Mouse (Mus musculus) lung, embryonic 16.5 days (tissue): ENCODE results near the gene Dcakd. TPM values are rescaled to one million over a fixed set of nuclear protein-coding genes. Genes with fewer than 3 reads are reported as not detected.
A peak's percentile ranks its signal among the peaks of the same experiment; 100 is the strongest.

ENCODE experiments used
- ATAC-seq: fragments of 200-750 bp; cut with Nextera tagmentation; 2 replicates; pipeline ENCODE4 v1.8.0; 2017; ENCODE audit warnings: low read depth, mild to moderate bottlenecking, moderate library complexity
- H3K27ac ChIP-seq: fragments of 300-500 bp; sonication (generic); 2 replicates; pipeline ENCODE4 v1.5.1; 2014; ENCODE audit warnings: mild to moderate bottlenecking, control low read depth, low read length
- H3K27me3 ChIP-seq: fragments of 300-500 bp; sonication (generic); 2 replicates; pipeline ENCODE4 v1.6.1; 2014; ENCODE audit warnings: low read depth, low read length, mixed read lengths; ENCODE audit not compliant: control insufficient read depth, insufficient read depth
- H3K36me3 ChIP-seq: fragments of 300-500 bp; sonication (generic); 2 replicates; pipeline ENCODE4 v1.6.1; 2014; ENCODE audit warnings: low read length; ENCODE audit not compliant: control insufficient read depth, insufficient read depth
- H3K4me1 ChIP-seq: fragments of 300-500 bp; sonication (generic); replicated peaks from 2 replicates; pipeline ENCODE4 v1.6.1; 2014; ENCODE audit warnings: low read length, mixed read lengths; ENCODE audit not compliant: control insufficient read depth, insufficient read depth
- H3K4me2 ChIP-seq: fragments of 300-500 bp; sonication (generic); 2 replicates; pipeline ENCODE4 v1.6.1; 2014; ENCODE audit warnings: low read depth, low read length, control low read depth
- H3K4me3 ChIP-seq: fragments of 300-500 bp; sonication (generic); 2 replicates; pipeline ENCODE4 v1.5.1; 2014; ENCODE audit warnings: mild to moderate bottlenecking, low read length, control low read depth
- H3K9ac ChIP-seq: fragments of 300-500 bp; sonication (generic); 2 replicates; pipeline ENCODE4 v1.6.1; 2014; ENCODE audit warnings: low read length, control low read depth
- H3K9me3 ChIP-seq: fragments of 300-500 bp; sonication (generic); 2 replicates; pipeline ENCODE4 v1.6.1; 2016; ENCODE audit warnings: low read length; ENCODE audit not compliant: control insufficient read depth
- WGBS: fragments of 180-500 bp; shearing (Covaris S2); extraction: QIAGEN DNeasy Blood & Tissue Kit; methylation state at CpG from one replicate; pipeline ENCODE4 v1.1.7; 2014; 5-methylcytosine and 5-hydroxymethylcytosine counted together
- polyA plus RNA-seq: library from polyadenylated mRNA; unstranded; fragments of >200 nt; fragmentation: Nextera tagmentation; extraction: Ambion mirVana; gene quantifications from 2 replicates; pipeline ENCODE4 v1.2.1, GENCODE M21; 2015

Gene Dcakd
- polyA plus RNA-seq, 1 experiment from 2014 or later, result 161 TPM

DNA sequence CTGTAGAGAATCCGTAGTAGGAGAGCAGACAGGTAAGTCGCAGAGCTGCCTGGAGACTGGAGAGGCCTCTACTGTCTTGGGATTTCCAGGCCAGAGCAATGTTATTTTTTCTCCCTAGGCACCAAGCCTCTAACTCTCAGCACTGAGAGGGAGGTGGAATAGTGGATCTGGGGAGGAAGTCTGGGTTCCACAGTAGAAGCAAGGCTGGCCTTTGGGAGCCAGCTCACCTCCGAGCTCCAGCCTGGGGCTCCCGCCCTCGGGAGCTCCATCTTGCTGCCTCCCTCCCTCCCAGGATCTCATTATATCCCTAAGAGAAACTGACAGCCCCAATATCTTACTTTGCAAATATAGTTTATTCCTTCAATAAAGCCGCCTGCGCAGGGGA is 65.3 kb downstream of the Dcakd start:
- ATAC-seq, result no peak
- Histone ChIP-seq H3K9me3 (no peaks in the 10 kb centered on the region), H3K36me3 (no peaks in the 10 kb centered on the region), H3K4me2 (0 out of 2 replicates have a peak overlapping the region, but pooled peaks have one; percentile 17), H3K9ac (no peak overlapping the region), H3K4me3 (no peak overlapping the region), H3K4me1 (peaks cover 9% of the 10 kb centered on the region; the same call in 1 of the 2 replicates), H3K27ac (no peak overlapping the region), H3K27me3 (no peaks in the 10 kb centered on the region; the same call in 1 of the 2 replicates)
- WGBS, result 50% methylated on average over 7 of the region's 7 CpGs

DNA sequence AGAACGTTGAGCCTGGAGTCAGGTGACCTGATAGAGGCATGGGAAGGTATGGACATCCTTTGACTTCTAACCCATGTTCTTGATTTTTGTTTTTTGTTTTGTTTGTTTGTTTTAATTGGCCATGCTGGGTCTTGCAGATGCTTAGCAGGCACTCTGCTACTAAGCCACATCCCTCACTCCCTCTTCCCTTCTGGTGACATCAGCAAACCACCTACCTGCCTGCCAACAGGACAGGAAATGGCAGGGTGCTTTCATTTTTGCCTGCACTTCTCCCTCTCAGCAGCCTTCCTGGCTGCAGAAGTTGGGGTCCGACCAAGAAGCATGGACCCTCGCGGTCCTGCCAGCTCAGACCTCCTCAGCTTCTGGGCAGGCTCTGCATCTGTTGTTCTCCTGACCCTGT is 67.1 kb downstream of the Dcakd start:
- ATAC-seq, result no peak
- Histone ChIP-seq H3K27me3 (peaks cover 2% of the 10 kb centered on the region; the same call in 1 of the 2 replicates), H3K36me3 (no peaks in the 10 kb centered on the region), H3K4me1 (peaks cover 24% of the 10 kb centered on the region), H3K4me2 (no peak overlapping the region), H3K9ac (no peak overlapping the region), H3K4me3 (no peak overlapping the region), H3K9me3 (no peaks in the 10 kb centered on the region), H3K27ac (no peak overlapping the region)
- 91% methylated on average over 4 of the region's 4 CpGs for WGBS

GRCm38 (mm10) chr11:102958870-102959269 is 69.3 kb downstream of the Dcakd start:
- H3K4me1 ChIP-seq, result peaks cover 27% of the 10 kb centered on the region
- no peak overlapping the region for H3K4me2 ChIP-seq
- WGBS, result 75% methylated on average over 1 of the region's 1 CpGs
- H3K4me3 ChIP-seq, result no peak overlapping the region
- no peaks in the 10 kb centered on the region for H3K9me3 ChIP-seq
- no peak overlapping the region for H3K27ac ChIP-seq
- H3K36me3 ChIP-seq, result no peaks in the 10 kb centered on the region
- ATAC-seq, result no peak
- H3K27me3 ChIP-seq, result peaks cover 11% of the 10 kb centered on the region; the same call in 1 of the 2 replicates
- H3K9ac ChIP-seq, result no peak overlapping the region

DNA sequence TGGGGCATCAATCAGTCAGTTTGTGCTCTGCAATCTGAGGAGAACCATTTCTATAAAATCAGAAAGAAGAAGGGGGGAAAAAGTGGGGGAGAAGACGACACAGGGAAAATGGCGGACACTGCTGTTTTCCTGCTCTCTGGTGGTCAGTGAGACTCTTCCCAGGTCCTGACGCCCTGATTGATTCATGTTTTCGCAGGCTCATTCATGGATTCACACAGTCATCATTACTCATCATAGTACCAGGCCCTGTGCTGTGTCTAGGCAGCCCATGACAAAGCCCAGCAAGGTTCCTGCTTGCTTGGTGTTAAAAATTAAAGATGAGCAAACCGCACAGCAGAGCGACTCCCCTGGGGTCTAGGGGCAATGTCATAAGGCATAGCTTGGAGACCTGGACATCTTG is 69.7 kb downstream of the Dcakd start:
- no peaks in the 10 kb centered on the region for H3K36me3 ChIP-seq
- no peak overlapping the region for H3K27ac ChIP-seq
- 83% methylated on average over 6 of the region's 6 CpGs for WGBS
- H3K27me3 ChIP-seq, result peaks cover 12% of the 10 kb centered on the region; the same call in 1 of the 2 replicates
- no peak overlapping the region for H3K4me3 ChIP-seq
- no peak for ATAC-seq
- H3K4me1 ChIP-seq, result peaks cover 23% of the 10 kb centered on the region
- no peaks in the 10 kb centered on the region for H3K9me3 ChIP-seq
- no peak overlapping the region for H3K9ac ChIP-seq
- H3K4me2 ChIP-seq, result no peak overlapping the region

- Histone ChIP-seq H3K4me3 (no peak overlapping the region), H3K27me3 (peaks cover 12% of the 10 kb centered on the region; the same call in 1 of the 2 replicates), H3K4me1 (peaks cover 19% of the 10 kb centered on the region), H3K9me3 (no peaks in the 10 kb centered on the region), H3K27ac (no peak overlapping the region), H3K36me3 (no peaks in the 10 kb centered on the region), H3K4me2 (no peak overlapping the region), H3K9ac (no peak overlapping the region)
- WGBS, result 66% methylated on average over 8 of the region's 8 CpGs
- ATAC-seq, result no peak
Measured at GRCm38 (mm10) chr11:102957692-102958091, 70.4 kb downstream of the Dcakd start.

- Histone ChIP-seq H3K9me3 (no peaks in the 10 kb centered on the region), H3K27ac (0 out of 2 replicates have a peak overlapping the region, but pooled peaks have one; percentile 15), H3K36me3 (no peaks in the 10 kb centered on the region), H3K4me3 (no peak overlapping the region), H3K4me1 (peaks cover 19% of the 10 kb centered on the region), H3K9ac (no peak overlapping the region), H3K27me3 (peaks cover 12% of the 10 kb centered on the region; the same call in 1 of the 2 replicates), H3K4me2 (no peak overlapping the region)
- 23% methylated on average over 16 of the region's 16 CpGs for WGBS
- ATAC-seq, result peak; percentile 94
Measured at GRCm38 (mm10) chr11:102956962-102957614, 71.0 kb downstream of the Dcakd start.

DNA sequence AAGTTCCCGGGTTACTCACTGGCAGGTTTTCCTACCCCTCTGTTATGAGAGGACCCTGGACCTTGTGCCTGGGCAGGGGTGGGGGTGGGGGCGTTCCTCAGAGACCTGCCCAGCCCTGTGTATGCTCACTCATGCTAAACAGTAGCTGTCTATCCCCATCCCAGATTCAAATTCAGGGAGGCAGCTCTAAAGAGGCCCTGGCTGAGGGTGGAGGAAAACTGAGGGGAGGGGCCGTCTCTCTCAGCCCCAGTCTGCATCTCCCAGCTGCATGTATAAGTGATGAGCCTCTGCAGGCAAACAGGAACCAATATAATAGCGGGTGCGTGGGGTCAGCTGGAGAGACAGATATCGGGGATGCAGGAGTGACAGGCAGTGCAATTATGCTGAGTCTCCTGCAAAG is 75.2 kb downstream of the Dcakd start:
- no peak for ATAC-seq
- Histone ChIP-seq H3K9me3 (no peaks in the 10 kb centered on the region), H3K4me3 (no peak overlapping the region), H3K27me3 (peaks cover 52% of the 10 kb centered on the region), H3K9ac (no peak overlapping the region), H3K36me3 (no peaks in the 10 kb centered on the region), H3K4me1 (peaks cover 25% of the 10 kb centered on the region), H3K27ac (no peak overlapping the region), H3K4me2 (no peak overlapping the region)
- 36% methylated on average over 6 of the region's 6 CpGs for WGBS

DNA sequence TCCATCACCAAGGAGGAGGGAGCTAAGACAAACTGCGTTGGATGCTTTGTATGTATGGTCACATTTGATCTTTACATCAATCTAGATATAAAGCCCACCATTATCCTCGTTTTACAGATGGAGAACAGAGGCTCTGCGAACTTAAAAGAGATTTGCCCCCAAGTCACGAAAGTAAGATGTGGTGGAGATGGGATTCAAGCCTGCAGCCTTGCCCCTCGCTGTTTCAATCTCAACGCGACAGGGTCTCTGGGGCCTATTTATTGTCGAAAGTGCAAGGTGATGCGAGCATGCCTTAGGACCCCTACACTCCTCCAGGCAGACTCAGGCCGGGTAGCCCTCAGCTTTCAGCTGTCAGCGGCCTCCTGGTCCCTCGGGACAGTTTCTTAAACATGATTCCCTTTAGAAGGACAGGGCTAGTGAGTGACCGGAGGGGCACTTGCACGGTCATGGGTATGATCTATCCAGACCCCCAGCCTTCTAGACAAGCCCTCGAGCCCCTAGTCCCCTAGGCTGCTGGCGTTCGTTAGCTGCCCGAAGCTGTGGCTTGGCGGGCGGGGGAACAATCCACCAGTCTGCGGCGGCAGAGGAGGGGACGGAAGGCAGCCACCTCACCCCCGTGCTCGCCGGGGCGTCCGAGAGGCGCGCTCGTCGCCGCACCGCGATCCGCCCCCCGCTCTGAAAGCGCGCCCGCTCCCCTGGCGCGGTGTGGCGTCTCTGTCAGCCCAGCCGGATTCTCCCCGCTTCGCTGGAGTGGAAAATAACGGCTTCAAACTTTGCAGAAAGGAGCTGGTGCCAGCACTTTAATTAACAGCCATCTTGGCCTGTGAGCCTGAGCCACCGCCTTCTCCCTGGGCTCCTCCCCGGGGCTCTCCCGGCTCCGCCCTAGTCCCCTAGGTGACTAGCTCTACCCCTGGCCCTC is 79.8 kb downstream of the Dcakd start:
- Histone ChIP-seq H3K4me3 (peak overlapping the region; percentile 56), H3K4me1 (peaks cover 18% of the 10 kb centered on the region), H3K27ac (no peak overlapping the region), H3K27me3 (peaks cover 87% of the 10 kb centered on the region), H3K4me2 (peak overlapping the region; percentile 83), H3K9me3 (no peaks in the 10 kb centered on the region), H3K9ac (peak overlapping the region; percentile 64), H3K36me3 (no peaks in the 10 kb centered on the region)
- peak; percentile 37; the same call in 1 of the 2 replicates for ATAC-seq
- 3% methylated on average over 49 of the region's 51 CpGs for WGBS

- Histone ChIP-seq H3K9me3 (no peaks in the 10 kb centered on the region), H3K27me3 (peaks cover 92% of the 10 kb centered on the region), H3K4me2 (peak overlapping the region; percentile 71), H3K36me3 (no peaks in the 10 kb centered on the region), H3K4me1 (peaks cover 18% of the 10 kb centered on the region), H3K9ac (no peak overlapping the region; the same call in 1 of the 2 replicates), H3K27ac (no peak overlapping the region), H3K4me3 (peak overlapping the region; percentile 44)
- ATAC-seq, result no peak
- WGBS, result 7% methylated on average over 8 of the region's 8 CpGs
Measured at GRCm38 (mm10) chr11:102946992-102947343, 81.2 kb downstream of the Dcakd start.
